Mouse (Mus musculus): ENCODE data around the gene Phb. TPM values are rescaled to one million over a fixed set of nuclear protein-coding genes. Genes with fewer than 3 reads are reported as not detected.

Phb gene
- total and polyA plus RNA-seq, 2 experiments from 2014 or later = 432 to 446 TPM

- Histone ChIP-seq H3K4me1 (ENCODE audit: control insufficient read depth, insufficient read depth) (0 out of 2 replicates have a peak, but pooled peaks cover 5% of the 10 kb centered on the region), H3K4me2 (ENCODE audit: low read depth, low read length) (peak overlapping the region; percentile 18), H3K9ac (replicated peaks; ENCODE audit: low read depth, low read length) (no peak overlapping the region), H3K27ac (ENCODE audit: low read depth) (no peak overlapping the region), H3K36me3 (replicated peaks; ENCODE audit: control insufficient read depth, insufficient read depth, low read length) (no peaks in the 10 kb centered on the region), H3K27me3 (ENCODE audit: control insufficient read depth, insufficient read depth, low read length) (peaks cover 55% of the 10 kb centered on the region), H3K4me3 (ENCODE audit: low read depth, low read length) (0 out of 2 replicates have a peak overlapping the region, but pooled peaks have one; percentile 4), H3K9me3 (replicated peaks; ENCODE audit: control insufficient read depth, low read length) (no peaks in the 10 kb centered on the region)
- DNase-seq (ENCODE audit: low spot score) (no peak), ATAC-seq (ENCODE audit: insufficient read depth, low read depth) (no peak)
- no peak for TF ChIP-seq EP300 (IDR thresholded peaks at IDR 0.05; ENCODE audit: low read depth)
- TF ChIP-seq CTCF (IDR thresholded peaks at IDR 0.05; ENCODE audit: low read depth) = no peak
- WGBS = 6% methylated on average over 35 of the region's 36 CpGs
Observed at GRCm38 (mm10) chr11:95645397-95646153, 21.2 kb upstream of the Phb start.

- H3K4me2 ChIP-seq (ENCODE audit: low read depth, low read length) = no peak overlapping the region
- TF ChIP-seq CTCF (IDR thresholded peaks at IDR 0.05; ENCODE audit: low read depth) = no peak
- no peak for TF ChIP-seq EP300 (IDR thresholded peaks at IDR 0.05; ENCODE audit: low read depth)
- H3K4me3 ChIP-seq (ENCODE audit: low read depth, low read length) = no peak overlapping the region
- H3K27ac ChIP-seq (ENCODE audit: low read depth) = no peak overlapping the region
- no peak for DNase-seq (ENCODE audit: low spot score)
- H3K36me3 ChIP-seq (replicated peaks; ENCODE audit: control insufficient read depth, insufficient read depth, low read length) = no peaks in the 10 kb centered on the region
- WGBS = 60% methylated on average over 3 of the region's 3 CpGs
- 0 out of 2 replicates have a peak, but pooled peaks cover 5% of the 10 kb centered on the region for H3K4me1 ChIP-seq (ENCODE audit: control insufficient read depth, insufficient read depth)
- no peak overlapping the region for H3K9ac ChIP-seq (replicated peaks; ENCODE audit: low read depth, low read length)
- H3K27me3 ChIP-seq (ENCODE audit: control insufficient read depth, insufficient read depth, low read length) = peaks cover 58% of the 10 kb centered on the region
- no peak for ATAC-seq (ENCODE audit: insufficient read depth, low read depth)
- H3K9me3 ChIP-seq (replicated peaks; ENCODE audit: control insufficient read depth, low read length) = no peaks in the 10 kb centered on the region
Observed at GRCm38 (mm10) chr11:95646154-95646490, 20.6 kb upstream of the Phb start.

GRCm38 (mm10) chr11:95647791-95648190 is 19.0 kb upstream of the Phb start:
- DNase-seq (ENCODE audit: low spot score) (no peak), ATAC-seq (ENCODE audit: insufficient read depth, low read depth) (no peak)
- WGBS = 39% methylated on average over 3 of the region's 3 CpGs
- Histone ChIP-seq H3K27ac (ENCODE audit: low read depth) (no peak overlapping the region), H3K4me3 (ENCODE audit: low read depth, low read length) (no peak overlapping the region), H3K4me2 (ENCODE audit: low read depth, low read length) (no peak overlapping the region), H3K9ac (replicated peaks; ENCODE audit: low read depth, low read length) (no peak overlapping the region), H3K27me3 (ENCODE audit: control insufficient read depth, insufficient read depth, low read length) (peaks cover 53% of the 10 kb centered on the region), H3K4me1 (ENCODE audit: control insufficient read depth, insufficient read depth) (0 out of 2 replicates have a peak, but pooled peaks cover 5% of the 10 kb centered on the region), H3K9me3 (replicated peaks; ENCODE audit: control insufficient read depth, low read length) (no peaks in the 10 kb centered on the region), H3K36me3 (replicated peaks; ENCODE audit: control insufficient read depth, insufficient read depth, low read length) (no peaks in the 10 kb centered on the region)
- TF ChIP-seq EP300 (IDR thresholded peaks at IDR 0.05; ENCODE audit: low read depth) (no peak), CTCF (IDR thresholded peaks at IDR 0.05; ENCODE audit: low read depth) (no peak)

GRCm38 (mm10) chr11:95648827-95649226 is 17.9 kb upstream of the Phb start:
- no peak overlapping the region for H3K4me3 ChIP-seq (ENCODE audit: low read depth, low read length)
- peak; percentile 65; the same call in 1 of the 2 replicates for ATAC-seq (ENCODE audit: insufficient read depth, low read depth)
- TF ChIP-seq CTCF (IDR thresholded peaks at IDR 0.05; ENCODE audit: low read depth) (peak; percentile 98), EP300 (IDR thresholded peaks at IDR 0.05; ENCODE audit: low read depth) (no peak)
- no peak overlapping the region for H3K27ac ChIP-seq (ENCODE audit: low read depth)
- H3K27me3 ChIP-seq (ENCODE audit: control insufficient read depth, insufficient read depth, low read length) = peaks cover 45% of the 10 kb centered on the region
- no peaks in the 10 kb centered on the region for H3K9me3 ChIP-seq (replicated peaks; ENCODE audit: control insufficient read depth, low read length)
- H3K4me1 ChIP-seq (ENCODE audit: control insufficient read depth, insufficient read depth) = 0 out of 2 replicates have a peak, but pooled peaks cover 5% of the 10 kb centered on the region
- H3K9ac ChIP-seq (replicated peaks; ENCODE audit: low read depth, low read length) = no peak overlapping the region
- DNase-seq (ENCODE audit: low spot score) = peak; percentile 50
- 7% methylated on average over 4 of the region's 4 CpGs for WGBS
- H3K4me2 ChIP-seq (ENCODE audit: low read depth, low read length) = no peak overlapping the region
- H3K36me3 ChIP-seq (replicated peaks; ENCODE audit: control insufficient read depth, insufficient read depth, low read length) = no peaks in the 10 kb centered on the region

GRCm38 (mm10) chr11:95649560-95649959 is 17.2 kb upstream of the Phb start:
- H3K9me3 ChIP-seq (replicated peaks; ENCODE audit: control insufficient read depth, low read length) = no peaks in the 10 kb centered on the region
- DNase-seq (ENCODE audit: low spot score) (no peak), ATAC-seq (ENCODE audit: insufficient read depth, low read depth) (no peak)
- H3K4me3 ChIP-seq (ENCODE audit: low read depth, low read length) = no peak overlapping the region
- H3K4me1 ChIP-seq (ENCODE audit: control insufficient read depth, insufficient read depth) = 0 out of 2 replicates have a peak, but pooled peaks cover 5% of the 10 kb centered on the region
- H3K4me2 ChIP-seq (ENCODE audit: low read depth, low read length) = no peak overlapping the region
- H3K27ac ChIP-seq (ENCODE audit: low read depth) = no peak overlapping the region
- H3K9ac ChIP-seq (replicated peaks; ENCODE audit: low read depth, low read length) = no peak overlapping the region
- WGBS = 40% methylated on average over 7 of the region's 7 CpGs
- no peaks in the 10 kb centered on the region for H3K36me3 ChIP-seq (replicated peaks; ENCODE audit: control insufficient read depth, insufficient read depth, low read length)
- no peak for TF ChIP-seq CTCF (IDR thresholded peaks at IDR 0.05; ENCODE audit: low read depth)
- no peak for TF ChIP-seq EP300 (IDR thresholded peaks at IDR 0.05; ENCODE audit: low read depth)
- H3K27me3 ChIP-seq (ENCODE audit: control insufficient read depth, insufficient read depth, low read length) = peaks cover 44% of the 10 kb centered on the region
